Mouse (Mus musculus) stomach, postnatal 0 days (tissue): ENCODE results near the gene Nfe2l2.

ENCODE experiments used
- CTCF ChIP-seq: IDR thresholded peaks from 2 replicates; pipeline ENCODE4 v1.5.1; 2016; ENCODE audit warnings: antibody characterized with exemption, low read depth, mild to moderate bottlenecking, moderate library complexity
- EP300 ChIP-seq: optimal IDR thresholded peaks from 2 replicates; pipeline ENCODE3; 2016; ENCODE audit warnings: antibody characterized with exemption

DNA sequence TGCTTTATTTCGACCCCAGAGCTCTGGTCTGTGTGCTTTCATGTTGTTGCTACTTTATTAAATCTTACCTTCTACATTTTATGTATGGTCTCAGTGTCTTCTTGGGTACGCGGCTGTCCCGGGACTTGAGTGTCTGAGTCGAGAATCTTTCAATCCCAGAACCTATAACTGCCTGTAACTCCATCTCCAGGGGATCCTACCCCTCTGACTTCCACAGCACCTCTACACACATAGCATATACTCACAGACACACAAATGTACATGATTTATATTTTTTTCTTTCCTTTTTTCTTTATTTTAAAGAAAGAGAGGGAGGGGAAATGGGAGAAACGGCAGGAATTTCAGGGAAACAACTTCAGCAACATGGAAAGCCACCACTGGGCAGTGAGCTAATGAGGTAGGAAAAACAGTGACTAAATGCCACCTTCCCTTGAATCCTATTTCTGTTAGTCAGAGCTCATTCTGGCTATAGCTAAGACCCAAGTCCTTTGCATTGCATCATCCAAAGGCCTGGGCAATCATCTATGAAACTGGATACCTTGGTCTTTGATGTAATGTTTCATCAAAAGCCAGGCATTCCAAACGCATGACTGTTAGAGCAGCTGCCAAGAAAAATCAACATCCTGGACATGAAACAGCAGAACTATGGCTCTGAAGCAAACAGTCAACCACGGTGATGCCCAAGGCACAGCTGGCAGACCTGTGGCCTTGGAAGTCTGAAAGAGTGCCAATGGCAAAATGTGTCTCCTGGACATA lies 61.5 kb downstream of the Nfe2l2 start:
- no peak for TF ChIP-seq CTCF
- TF ChIP-seq EP300 = peak; percentile 55
